Mouse (Mus musculus): ENCODE results near the gene Stpg1. TPM values are rescaled to one million over a fixed set of nuclear protein-coding genes. Genes with fewer than 3 reads are reported as not detected.

Gene Stpg1
- polyA plus RNA-seq (2016; fragmentation: Nextera tagmentation; extraction: Ambion mirVana): 0.31 and 0.47 TPM in 2 replicates

GRCm38 (mm10) chr4:135494521-135495396 is at the start of gene Stpg1, which contains the start of gene Nipal3:
TSS of gene Stpg1 (plus strand) at chr4:135494790.
TSS of gene Nipal3 (minus strand) at chr4:135495038.
- Histone ChIP-seq H3K4me1 (replicated peaks) (peaks cover 16% of the 10 kb centered on the region), H3K27ac (ENCODE audit: poor library complexity, severe bottlenecking) (no peak within 1 kb of the TSS), H3K27me3 (replicated peaks) (peaks cover 4% of the 10 kb centered on the region; the same call in 1 of the 2 replicates), H3K36me3 (peaks cover 12% of the 10 kb centered on the region), H3K9me3 (replicated peaks) (no peaks in the 10 kb centered on the region), H3K4me2 (peak within 1 kb of the TSS; percentile 90), H3K4me3 (peak within 1 kb of the TSS; percentile 74), H3K9ac (peak within 1 kb of the TSS; percentile 72)
- under 1% methylated on average over 53 of the region's 53 CpGs for WGBS
- peak; percentile 94 for ATAC-seq (ENCODE audit: insufficient number of reproducible peaks, low FRiP score)

GRCm38 (mm10) chr4:135451360-135452015 is 43.1 kb upstream of the Stpg1 start:
- Histone ChIP-seq H3K27ac (ENCODE audit: poor library complexity, severe bottlenecking) (peak overlapping the region; percentile 61), H3K9me3 (replicated peaks) (no peaks in the 10 kb centered on the region), H3K4me3 (no peak overlapping the region), H3K4me2 (peak overlapping the region; percentile 53), H3K4me1 (replicated peaks) (peaks cover 22% of the 10 kb centered on the region), H3K36me3 (0 out of 2 replicates have a peak, but pooled peaks cover 5% of the 10 kb centered on the region), H3K27me3 (replicated peaks) (no peaks in the 10 kb centered on the region), H3K9ac (peak overlapping the region; percentile 45; the same call in 1 of the 2 replicates)
- 37% methylated on average over 18 of the region's 18 CpGs for WGBS
- peak; percentile 63; the same call in 1 of the 2 replicates for ATAC-seq (ENCODE audit: insufficient number of reproducible peaks, low FRiP score)

- peaks cover 22% of the 10 kb centered on the region for H3K4me1 ChIP-seq (replicated peaks)
- no peak overlapping the region for H3K27ac ChIP-seq (ENCODE audit: poor library complexity, severe bottlenecking)
These were observed 41.4 kb upstream of the Stpg1 start for GRCm38 (mm10) chr4:135453164-135453563.

GRCm38 (mm10) chr4:135453572-135453971 is 41.0 kb upstream of the Stpg1 start:
- H3K4me2 ChIP-seq: no peak overlapping the region
- no peak for ATAC-seq (ENCODE audit: insufficient number of reproducible peaks, low FRiP score)
- no peak overlapping the region for H3K4me3 ChIP-seq
- H3K9me3 ChIP-seq (replicated peaks): no peaks in the 10 kb centered on the region
- 78% methylated on average over 12 of the region's 12 CpGs for WGBS
- 0 out of 2 replicates have a peak, but pooled peaks cover 5% of the 10 kb centered on the region for H3K36me3 ChIP-seq
- H3K27me3 ChIP-seq (replicated peaks): no peaks in the 10 kb centered on the region
- no peak overlapping the region for H3K9ac ChIP-seq
- H3K4me1 ChIP-seq (replicated peaks): peaks cover 22% of the 10 kb centered on the region
- no peak overlapping the region for H3K27ac ChIP-seq (ENCODE audit: poor library complexity, severe bottlenecking)

More at GRCm38 (mm10) chr4:135453164-135453563, 41.4 kb upstream of the Stpg1 start:
- no peak for ATAC-seq (ENCODE audit: insufficient number of reproducible peaks, low FRiP score)
- Histone ChIP-seq H3K9ac (no peak overlapping the region), H3K4me3 (no peak overlapping the region), H3K36me3 (0 out of 2 replicates have a peak, but pooled peaks cover 5% of the 10 kb centered on the region), H3K9me3 (replicated peaks) (no peaks in the 10 kb centered on the region), H3K27me3 (replicated peaks) (no peaks in the 10 kb centered on the region), H3K4me2 (no peak overlapping the region)
- 69% methylated on average over 6 of the region's 6 CpGs for WGBS

- WGBS: 81% methylated on average over 11 of the region's 11 CpGs
- no peak overlapping the region for H3K4me2 ChIP-seq
- H3K9ac ChIP-seq: no peak overlapping the region
- no peak overlapping the region for H3K27ac ChIP-seq (ENCODE audit: poor library complexity, severe bottlenecking)
- H3K4me3 ChIP-seq: no peak overlapping the region
- no peak for ATAC-seq (ENCODE audit: insufficient number of reproducible peaks, low FRiP score)
- H3K4me1 ChIP-seq (replicated peaks): no peaks in the 10 kb centered on the region
- H3K9me3 ChIP-seq (replicated peaks): no peaks in the 10 kb centered on the region
- peaks cover 17% of the 10 kb centered on the region for H3K36me3 ChIP-seq
- H3K27me3 ChIP-seq (replicated peaks): no peaks in the 10 kb centered on the region
These were observed 31.2 kb upstream of the Stpg1 start for GRCm38 (mm10) chr4:135463406-135463805.

- ATAC-seq (ENCODE audit: insufficient number of reproducible peaks, low FRiP score): no peak
- H3K36me3 ChIP-seq: no peaks in the 10 kb centered on the region; the same call in 1 of the 2 replicates
- WGBS: 78% methylated on average over 10 of the region's 10 CpGs
These were observed 16.7 kb upstream of the Stpg1 start for GRCm38 (mm10) chr4:135477851-135478250.

GRCm38 (mm10) chr4:135480370-135480769 is 14.2 kb upstream of the Stpg1 start:
- Histone ChIP-seq H3K9ac (no peak overlapping the region), H3K27me3 (replicated peaks) (no peaks in the 10 kb centered on the region), H3K27ac (ENCODE audit: poor library complexity, severe bottlenecking) (no peak overlapping the region), H3K4me1 (replicated peaks) (peaks cover 9% of the 10 kb centered on the region; the same call in 1 of the 2 replicates), H3K9me3 (replicated peaks) (no peaks in the 10 kb centered on the region), H3K36me3 (no peaks in the 10 kb centered on the region; the same call in 1 of the 2 replicates), H3K4me3 (no peak overlapping the region), H3K4me2 (no peak overlapping the region)
- no peak for ATAC-seq (ENCODE audit: insufficient number of reproducible peaks, low FRiP score)
- 67% methylated on average over 9 of the region's 9 CpGs for WGBS

More at GRCm38 (mm10) chr4:135477851-135478250, 16.7 kb upstream of the Stpg1 start:
- Histone ChIP-seq H3K4me3 (no peak overlapping the region), H3K27ac (ENCODE audit: poor library complexity, severe bottlenecking) (no peak overlapping the region), H3K4me2 (no peak overlapping the region), H3K9ac (no peak overlapping the region), H3K27me3 (replicated peaks) (no peaks in the 10 kb centered on the region), H3K9me3 (replicated peaks) (no peaks in the 10 kb centered on the region), H3K4me1 (replicated peaks) (no peaks in the 10 kb centered on the region)

- Histone ChIP-seq H3K4me2 (no peak overlapping the region), H3K9me3 (replicated peaks) (no peaks in the 10 kb centered on the region), H3K4me3 (no peak overlapping the region), H3K9ac (no peak overlapping the region), H3K27me3 (replicated peaks) (no peaks in the 10 kb centered on the region), H3K27ac (ENCODE audit: poor library complexity, severe bottlenecking) (no peak overlapping the region), H3K4me1 (replicated peaks) (peaks cover 9% of the 10 kb centered on the region; the same call in 1 of the 2 replicates), H3K36me3 (peaks cover 11% of the 10 kb centered on the region)
- WGBS: 81% methylated on average over 10 of the region's 10 CpGs
- no peak for ATAC-seq (ENCODE audit: insufficient number of reproducible peaks, low FRiP score)
These were observed 9.5 kb upstream of the Stpg1 start for GRCm38 (mm10) chr4:135485086-135485485.

- ATAC-seq (ENCODE audit: insufficient number of reproducible peaks, low FRiP score): no peak
- 85% methylated on average over 11 of the region's 11 CpGs for WGBS
- H3K36me3 ChIP-seq: peaks cover 20% of the 10 kb centered on the region
- no peaks in the 10 kb centered on the region for H3K9me3 ChIP-seq (replicated peaks)
- no peak overlapping the region for H3K27ac ChIP-seq (ENCODE audit: poor library complexity, severe bottlenecking)
- no peak overlapping the region for H3K9ac ChIP-seq
- no peak overlapping the region for H3K4me3 ChIP-seq
- H3K4me2 ChIP-seq: no peak overlapping the region
- peaks cover 12% of the 10 kb centered on the region; the same call in 1 of the 2 replicates for H3K4me1 ChIP-seq (replicated peaks)
- H3K27me3 ChIP-seq (replicated peaks): peaks cover under 1% of the 10 kb centered on the region; the same call in 1 of the 2 replicates
These were observed 8.2 kb upstream of the Stpg1 start for GRCm38 (mm10) chr4:135486352-135486751.

GRCm38 (mm10) chr4:135489256-135489655 is 5.3 kb upstream of the Stpg1 start:
- WGBS: 82% methylated on average over 7 of the region's 7 CpGs
- Histone ChIP-seq H3K4me3 (no peak overlapping the region), H3K9me3 (replicated peaks) (no peaks in the 10 kb centered on the region), H3K9ac (no peak overlapping the region), H3K36me3 (peaks cover 20% of the 10 kb centered on the region), H3K27me3 (replicated peaks) (peaks cover 4% of the 10 kb centered on the region; the same call in 1 of the 2 replicates), H3K4me1 (replicated peaks) (peaks cover 11% of the 10 kb centered on the region; the same call in 1 of the 2 replicates), H3K4me2 (no peak overlapping the region), H3K27ac (ENCODE audit: poor library complexity, severe bottlenecking) (no peak overlapping the region)
- no peak for ATAC-seq (ENCODE audit: insufficient number of reproducible peaks, low FRiP score)

- Histone ChIP-seq H3K4me2 (peak overlapping the region; percentile 90), H3K27me3 (replicated peaks) (peaks cover 4% of the 10 kb centered on the region; the same call in 1 of the 2 replicates), H3K4me3 (peak overlapping the region; percentile 74), H3K36me3 (peaks cover 20% of the 10 kb centered on the region), H3K4me1 (replicated peaks) (peaks cover 16% of the 10 kb centered on the region), H3K9ac (peak overlapping the region; percentile 65; the same call in 1 of the 2 replicates), H3K9me3 (replicated peaks) (no peaks in the 10 kb centered on the region), H3K27ac (ENCODE audit: poor library complexity, severe bottlenecking) (no peak overlapping the region)
- no peak for ATAC-seq (ENCODE audit: insufficient number of reproducible peaks, low FRiP score)
- WGBS: 48% methylated on average over 4 of the region's 4 CpGs
These were observed 1.3 kb upstream of the Stpg1 start for GRCm38 (mm10) chr4:135493271-135493670.

All from heart, embryonic 12.5 days (tissue).